Mouse (Mus musculus) liver, embryonic 16.5 days (tissue): ENCODE data around the gene Dao. TPM values are rescaled to one million over a fixed set of nuclear protein-coding genes. Genes with fewer than 3 reads are reported as not detected.

ENCODE experiments used
- ATAC-seq: fragments of 200-750 bp; cut with Nextera tagmentation; 2 replicates; pipeline ENCODE4 v1.8.0; 2017; ENCODE audit warnings: low read depth, mild to moderate bottlenecking, moderate number of reproducible peaks, moderate library complexity
- H3K27ac ChIP-seq: fragments of 300-500 bp; sonication (generic); 2 replicates; pipeline ENCODE4 v1.5.1; 2014; ENCODE audit warnings: mild to moderate bottlenecking, low read length
- H3K27me3 ChIP-seq: fragments of 300-500 bp; sonication (generic); 2 replicates; pipeline ENCODE4 v1.6.1; 2014; ENCODE audit warnings: low read depth, low read length, mixed read lengths; ENCODE audit not compliant: control insufficient read depth, insufficient read depth
- H3K36me3 ChIP-seq: fragments of 300-500 bp; sonication (generic); 2 replicates; pipeline ENCODE4 v1.6.1; 2014; ENCODE audit warnings: mild to moderate bottlenecking; ENCODE audit not compliant: control insufficient read depth, insufficient read depth
- H3K4me1 ChIP-seq: fragments of 300-500 bp; sonication (generic); 2 replicates; pipeline ENCODE4 v1.6.1; 2014; ENCODE audit warnings: low read depth, low read length, mixed read lengths; ENCODE audit not compliant: control insufficient read depth
- H3K4me2 ChIP-seq: fragments of 300-500 bp; sonication (generic); 2 replicates; pipeline ENCODE4 v1.6.1; 2014; ENCODE audit warnings: low read depth, low read length, mixed read lengths
- H3K4me3 ChIP-seq: fragments of 300-500 bp; sonication (generic); 2 replicates; pipeline ENCODE4 v1.5.1; 2014; ENCODE audit warnings: low read depth, mild to moderate bottlenecking, low read length
- H3K9ac ChIP-seq: fragments of 300-500 bp; sonication (generic); 2 replicates; pipeline ENCODE4 v1.6.1; 2014; ENCODE audit warnings: low read depth, low read length
- H3K9me3 ChIP-seq: fragments of 300-500 bp; sonication (generic); replicated peaks from 2 replicates; pipeline ENCODE4 v1.6.1; 2016; ENCODE audit warnings: low read length; ENCODE audit not compliant: control insufficient read depth
- WGBS: fragments of 180-500 bp; shearing (Covaris S2); extraction: QIAGEN DNeasy Blood & Tissue Kit; methylation state at CpG from one replicate; pipeline ENCODE4 v1.1.7; 2014; ENCODE audit not compliant: insufficient replicate concordance; 5-methylcytosine and 5-hydroxymethylcytosine counted together
- polyA plus RNA-seq: library from polyadenylated mRNA; unstranded; fragments of >200 nt; fragmentation: Nextera tagmentation; extraction: Ambion mirVana; gene quantifications from 2 replicates; pipeline ENCODE4 v1.2.1, GENCODE M21; 2015

Dao gene
- polyA plus RNA-seq, 1 experiment from 2014 or later: 0.21 TPM

DNA sequence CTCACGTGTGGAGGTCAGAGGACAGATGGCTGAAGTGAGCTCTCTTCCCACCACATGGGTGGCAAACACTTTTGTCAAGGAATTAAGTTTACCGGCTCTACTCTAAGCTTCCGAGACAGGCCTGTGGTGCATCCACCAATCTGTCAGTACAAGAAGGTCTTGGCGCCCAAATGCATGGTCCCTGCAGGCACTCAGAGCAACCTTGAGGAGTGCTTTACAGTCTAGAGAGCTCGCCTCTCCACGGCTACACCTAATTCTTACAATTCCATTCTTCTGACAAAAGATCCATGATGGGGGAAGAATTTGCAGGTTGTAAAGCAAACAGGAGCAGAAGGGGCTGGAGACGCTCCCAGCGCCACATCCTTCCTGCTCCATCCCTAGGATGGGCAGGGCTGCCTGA lies 26.9 kb upstream of the Dao start:
- H3K9me3 ChIP-seq: no peaks in the 10 kb centered on the region
- WGBS: 87% methylated on average over 8 of the region's 8 CpGs
- H3K4me1 ChIP-seq: peaks cover 97% of the 10 kb centered on the region
- peak overlapping the region; percentile 27 for H3K4me2 ChIP-seq
- no peak for ATAC-seq
- peak overlapping the region; percentile 5 for H3K9ac ChIP-seq
- H3K4me3 ChIP-seq: 0 out of 2 replicates have a peak overlapping the region, but pooled peaks have one; percentile 26
- H3K27me3 ChIP-seq: no peaks in the 10 kb centered on the region
- peak overlapping the region; percentile 95 for H3K27ac ChIP-seq
- peaks cover 3% of the 10 kb centered on the region for H3K36me3 ChIP-seq

DNA sequence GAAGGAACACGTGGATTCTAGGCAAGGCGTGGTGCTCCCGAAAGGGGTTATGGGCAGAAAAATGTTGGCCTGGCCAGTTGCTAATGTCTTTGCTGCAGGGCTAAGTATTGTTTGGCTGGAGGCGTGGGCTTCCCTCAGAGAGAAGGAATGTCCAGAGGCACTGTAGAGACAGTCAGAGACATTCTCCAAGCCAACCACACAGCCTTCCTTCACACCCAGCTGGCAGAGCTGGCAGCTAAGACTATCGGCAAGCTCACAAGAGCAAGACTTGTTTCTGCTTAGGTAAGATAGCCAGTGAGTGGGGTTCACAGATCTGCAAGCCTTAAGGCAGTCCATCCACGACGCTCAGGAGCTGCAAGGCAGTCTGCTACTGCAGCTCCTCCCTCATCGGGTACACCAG lies 26.2 kb upstream of the Dao start:
- Histone ChIP-seq H3K9me3 (no peaks in the 10 kb centered on the region), H3K9ac (peak overlapping the region; percentile 5), H3K4me2 (peak overlapping the region; percentile 27), H3K4me3 (peak overlapping the region; percentile 26; the same call in 1 of the 2 replicates), H3K27me3 (no peaks in the 10 kb centered on the region), H3K36me3 (peaks cover 3% of the 10 kb centered on the region), H3K27ac (peak overlapping the region; percentile 95), H3K4me1 (peaks cover 97% of the 10 kb centered on the region)
- 46% methylated on average over 8 of the region's 8 CpGs for WGBS
- ATAC-seq: peak; percentile 67

DNA sequence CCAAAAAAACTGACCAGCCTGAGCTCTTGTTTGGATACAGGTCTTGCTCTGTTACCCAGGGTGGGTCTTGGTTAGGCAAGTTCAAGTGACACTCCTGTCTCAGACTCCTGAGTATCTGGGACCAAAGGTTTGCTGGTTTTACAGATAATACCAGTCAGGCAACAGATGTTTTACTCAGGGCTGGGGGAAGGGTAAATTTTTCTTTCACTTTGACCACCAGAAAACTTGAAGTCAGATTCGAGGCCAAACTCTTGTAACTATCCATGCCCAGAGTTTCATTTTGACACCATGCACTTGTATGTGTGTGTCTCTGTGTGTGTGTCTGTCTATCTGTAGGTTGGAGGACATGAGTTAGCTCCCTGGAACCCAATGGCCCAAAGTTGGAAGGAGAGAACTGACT lies 23.0 kb upstream of the Dao start:
- Histone ChIP-seq H3K9ac (peak overlapping the region; percentile 53), H3K4me2 (peak overlapping the region; percentile 55), H3K27ac (peak overlapping the region; percentile 88), H3K4me1 (peaks cover 93% of the 10 kb centered on the region), H3K4me3 (peak overlapping the region; percentile 35), H3K27me3 (no peaks in the 10 kb centered on the region), H3K36me3 (peaks cover 3% of the 10 kb centered on the region), H3K9me3 (no peaks in the 10 kb centered on the region)
- peak; percentile 20; the same call in 1 of the 2 replicates for ATAC-seq
- WGBS: 23% methylated on average over 1 of the region's 1 CpGs

DNA sequence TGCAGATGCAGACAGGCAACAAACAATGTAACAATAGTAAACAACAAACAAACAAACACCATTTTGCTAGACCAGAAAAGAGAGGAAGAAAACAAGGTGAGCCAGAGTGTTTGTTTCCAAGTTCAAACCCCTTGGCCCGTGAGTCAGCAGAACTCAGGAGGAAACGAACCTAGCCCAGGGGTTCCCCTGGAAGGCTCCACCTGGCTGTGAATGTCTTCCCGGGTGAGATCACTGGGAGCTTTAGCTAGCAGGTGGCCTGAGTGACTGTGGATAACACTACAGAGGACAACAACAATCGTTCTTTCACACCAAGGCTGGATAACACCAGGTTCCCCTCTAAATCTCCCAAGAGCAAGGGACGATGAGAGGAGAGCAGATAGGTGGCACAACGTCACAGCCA lies 22.3 kb upstream of the Dao start:
- ATAC-seq: no peak
- H3K27me3 ChIP-seq: no peaks in the 10 kb centered on the region
- no peaks in the 10 kb centered on the region for H3K9me3 ChIP-seq
- peaks cover 3% of the 10 kb centered on the region for H3K36me3 ChIP-seq
- H3K27ac ChIP-seq: peak overlapping the region; percentile 88
- H3K9ac ChIP-seq: peak overlapping the region; percentile 53
- H3K4me3 ChIP-seq: no peak overlapping the region
- H3K4me1 ChIP-seq: peaks cover 93% of the 10 kb centered on the region
- WGBS: 51% methylated on average over 6 of the region's 6 CpGs
- peak overlapping the region; percentile 55 for H3K4me2 ChIP-seq

DNA sequence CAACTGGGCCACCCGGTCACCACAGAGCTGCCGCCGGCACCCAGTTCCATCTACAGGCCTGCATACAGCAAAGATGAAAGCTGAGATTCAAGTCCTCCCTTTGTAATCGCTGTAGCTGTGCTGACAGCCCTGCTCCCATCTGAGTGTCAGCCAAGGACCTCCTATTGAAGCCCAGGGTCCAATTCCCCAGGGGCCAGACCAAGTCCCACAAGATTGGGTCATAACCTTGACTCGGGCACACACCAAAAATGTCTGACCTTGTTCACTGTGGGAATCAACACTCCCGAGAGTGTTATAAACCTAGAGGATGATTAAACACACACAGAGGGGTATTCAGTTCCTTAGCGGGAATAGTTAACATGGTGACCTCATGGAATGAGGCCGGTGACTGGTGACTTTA lies 21.7 kb upstream of the Dao start:
- Histone ChIP-seq H3K4me1 (peaks cover 93% of the 10 kb centered on the region), H3K9ac (peak overlapping the region; percentile 53), H3K27ac (peak overlapping the region; percentile 88), H3K27me3 (no peaks in the 10 kb centered on the region), H3K9me3 (no peaks in the 10 kb centered on the region), H3K4me3 (no peak overlapping the region), H3K36me3 (peaks cover 3% of the 10 kb centered on the region), H3K4me2 (peak overlapping the region; percentile 3; the same call in 1 of the 2 replicates)
- ATAC-seq: no peak
- WGBS: 87% methylated on average over 8 of the region's 8 CpGs

DNA sequence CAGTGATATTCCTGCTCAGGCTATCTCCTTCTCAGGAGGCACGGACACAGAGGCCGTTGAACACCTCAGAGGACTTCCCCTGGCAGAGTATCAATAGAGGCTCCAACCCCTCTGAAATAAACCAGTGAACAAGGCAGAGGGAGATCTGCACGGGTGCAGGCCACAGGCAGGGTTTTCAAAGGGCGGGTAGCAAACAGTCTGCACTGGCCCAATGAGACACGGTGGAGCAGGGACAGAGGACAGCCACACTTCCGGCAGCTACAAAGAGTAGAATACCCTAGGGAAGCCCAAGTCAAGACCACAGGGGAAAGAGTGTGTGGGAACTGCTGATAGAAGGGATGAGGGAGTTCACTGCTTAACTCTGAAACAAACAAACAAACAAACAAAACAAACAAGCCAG lies 20.0 kb upstream of the Dao start:
- Histone ChIP-seq H3K4me3 (peak overlapping the region; percentile 58), H3K9ac (peak overlapping the region; percentile 65), H3K4me2 (peak overlapping the region; percentile 73), H3K4me1 (peaks cover 86% of the 10 kb centered on the region), H3K27ac (peak overlapping the region; percentile 96), H3K27me3 (no peaks in the 10 kb centered on the region), H3K9me3 (no peaks in the 10 kb centered on the region), H3K36me3 (peaks cover 2% of the 10 kb centered on the region; the same call in 1 of the 2 replicates)
- 41% methylated on average over 6 of the region's 6 CpGs for WGBS
- no peak for ATAC-seq

DNA sequence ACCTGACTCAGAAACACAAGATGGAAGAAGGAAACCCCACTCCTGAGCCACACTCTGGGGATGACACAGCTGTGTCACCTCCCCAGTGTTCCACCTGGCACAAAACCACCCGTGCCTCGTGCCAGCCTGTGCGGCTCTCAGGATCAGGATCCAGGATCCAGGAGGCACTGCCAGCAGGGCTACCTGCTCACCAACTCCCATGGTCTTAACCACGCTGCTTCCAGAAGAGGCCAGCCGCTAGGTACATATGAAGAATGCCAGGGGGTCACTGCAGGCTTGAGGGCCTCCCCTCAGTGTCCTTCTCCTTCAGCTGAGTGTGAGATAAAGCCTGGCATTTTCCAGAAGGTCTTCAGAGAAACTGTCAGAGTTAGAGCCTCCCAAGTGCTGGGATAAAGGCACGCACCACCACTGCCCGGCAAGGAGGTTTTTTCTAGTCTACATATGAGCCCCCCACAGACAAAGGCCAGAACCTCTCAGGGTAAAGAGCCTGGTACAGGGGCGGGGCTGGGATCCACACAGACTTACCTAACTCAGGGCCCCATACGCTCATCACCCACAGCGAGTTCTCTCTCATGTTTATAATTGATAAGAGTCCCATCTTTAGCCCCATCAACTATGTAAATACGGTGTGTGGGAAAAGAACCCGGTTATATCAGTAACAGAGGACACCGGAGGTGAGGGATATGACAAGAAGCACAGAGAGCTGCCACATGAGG lies 19.3 kb upstream of the Dao start:
- Histone ChIP-seq H3K36me3 (no peaks in the 10 kb centered on the region; the same call in 1 of the 2 replicates), H3K9me3 (no peaks in the 10 kb centered on the region), H3K9ac (peak overlapping the region; percentile 65), H3K27me3 (no peaks in the 10 kb centered on the region), H3K27ac (peak overlapping the region; percentile 96), H3K4me3 (peak overlapping the region; percentile 58), H3K4me2 (peak overlapping the region; percentile 73), H3K4me1 (peaks cover 89% of the 10 kb centered on the region)
- WGBS: 32% methylated on average over 13 of the region's 13 CpGs
- ATAC-seq: peak; percentile 89

DNA sequence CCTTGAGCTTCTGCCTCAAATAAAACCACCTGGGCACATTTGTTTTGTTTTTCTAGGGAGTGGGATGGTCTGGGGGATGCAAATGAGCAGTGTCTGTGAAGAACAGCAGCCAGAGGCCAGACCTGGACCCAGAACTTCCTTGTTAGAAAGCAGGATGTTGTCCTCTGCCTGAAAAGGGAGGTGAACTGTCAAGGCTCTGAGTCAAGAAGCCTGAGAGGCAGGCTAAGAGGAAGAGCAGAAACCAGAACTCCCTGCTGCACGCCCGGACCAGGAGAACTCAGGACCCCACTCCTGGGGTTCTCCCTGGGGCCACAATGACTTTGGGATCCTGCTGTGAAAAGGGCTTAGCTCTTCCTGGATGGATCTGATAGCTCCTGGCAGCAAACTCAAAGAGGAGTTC lies 17.8 kb upstream of the Dao start:
- Histone ChIP-seq H3K4me3 (peak overlapping the region; percentile 41), H3K36me3 (no peaks in the 10 kb centered on the region; the same call in 1 of the 2 replicates), H3K27me3 (no peaks in the 10 kb centered on the region), H3K27ac (peak overlapping the region; percentile 96), H3K4me1 (peaks cover 88% of the 10 kb centered on the region), H3K9me3 (no peaks in the 10 kb centered on the region), H3K4me2 (peak overlapping the region; percentile 73), H3K9ac (peak overlapping the region; percentile 65)
- 56% methylated on average over 2 of the region's 2 CpGs for WGBS
- ATAC-seq: no peak
